ENCODE assay signal across 7 mouse cellular contexts in genomic region chr11:35933402-35934085, GRCm38 (mm10). TPM values are rescaled to one million over a fixed set of nuclear protein-coding genes. Genes with fewer than 3 reads are reported as not detected.
A peak's percentile ranks its signal among the peaks of the same experiment; 100 is the strongest.
DNase-seq lines count a peak whose midpoint lies in the region; ATAC-seq lines count a peak whose summit lies in the region.

No protein-coding gene starts in this region.

- H3K4me1 ChIP-seq in forebrain, embryonic 11.5 days (replicated peaks; ENCODE audit: control insufficient read depth, insufficient read depth, low read length): peaks cover 12% of the 10 kb centered on the region; the same call in 1 of the 2 replicates
- no peaks in the 10 kb centered on the region for H3K4me1 ChIP-seq in stomach, embryonic 14.5 days (ENCODE audit: control insufficient read depth, insufficient read depth, low read length)

- ATAC-seq in forebrain, embryonic 11.5 days (replicated peaks; ENCODE audit: low FRiP score): peak; percentile 73
- 0 out of 2 replicates have a peak, but pooled peaks have one; percentile 19 for ATAC-seq in stomach, embryonic 14.5 days (ENCODE audit: insufficient number of reproducible peaks, insufficient read depth, low FRiP score, low read depth)

- WGBS in forebrain, embryonic 11.5 days: 4% methylated on average over 14 of the region's 14 CpGs
- 33% methylated on average over 14 of the region's 14 CpGs for WGBS in stomach, embryonic 14.5 days

- 0 out of 2 replicates have a peak overlapping the region, but pooled peaks have one; percentile 4 for H3K27ac ChIP-seq in forebrain, embryonic 11.5 days (ENCODE audit: low read depth, low read length)
- no peak overlapping the region for H3K27ac ChIP-seq in stomach, embryonic 14.5 days (ENCODE audit: low read length)

- H3K4me3 ChIP-seq in forebrain, embryonic 11.5 days (ENCODE audit: low read depth, low read length): no peak overlapping the region
- H3K4me3 ChIP-seq in stomach, embryonic 14.5 days (ENCODE audit: low read depth, low read length): no peak overlapping the region

- DNase-seq in ovary, postnatal 36 days (ENCODE audit: low spot score): peak; percentile 13
- no peak for DNase-seq in ovary, postnatal 10 days (ENCODE audit: low spot score)
- peak; percentile 61 for DNase-seq in forebrain, embryonic 11.5 days (ENCODE audit: low spot score)
- DNase-seq in left cerebral cortex, postnatal 4 days: peak; percentile 53
- DNase-seq in spleen, postnatal 10 days (ENCODE audit: low spot score in 2 of 2): no peak
- DNase-seq in urinary bladder, adult 2 months (ENCODE audit: low spot score): no peak

- peak overlapping the region; percentile 31; the same call in 1 of the 2 replicates for H3K4me2 ChIP-seq in forebrain, embryonic 11.5 days (ENCODE audit: low read depth, low read length, severe bottlenecking)
- no peak overlapping the region for H3K4me2 ChIP-seq in stomach, embryonic 14.5 days (replicated peaks; ENCODE audit: low read depth, low read length)

- intact Hi-C loops in left cerebral cortex, postnatal 4 days (cut with DNase I): no loop called here

- H3K27me3 ChIP-seq in forebrain, embryonic 11.5 days (ENCODE audit: control insufficient read depth, insufficient read depth, low read length): no peaks in the 10 kb centered on the region
- H3K27me3 ChIP-seq in stomach, embryonic 14.5 days (ENCODE audit: control insufficient read depth, insufficient read depth, low read length): no peaks in the 10 kb centered on the region

- no peaks in the 10 kb centered on the region for H3K9me3 ChIP-seq in forebrain, embryonic 11.5 days (ENCODE audit: control insufficient read depth, low read length)
- no peaks in the 10 kb centered on the region for H3K9me3 ChIP-seq in stomach, embryonic 14.5 days (ENCODE audit: control insufficient read depth, low read depth, low read length)

- H3K9ac ChIP-seq in forebrain, embryonic 11.5 days (ENCODE audit: low read length): peak overlapping the region; percentile 16
- H3K9ac ChIP-seq in stomach, embryonic 14.5 days (replicated peaks; ENCODE audit: low read depth, low read length): no peak overlapping the region

- no peaks in the 10 kb centered on the region for H3K36me3 ChIP-seq in forebrain, embryonic 11.5 days (ENCODE audit: control insufficient read depth, insufficient read depth, low read length)
- H3K36me3 ChIP-seq in stomach, embryonic 14.5 days (ENCODE audit: control insufficient read depth, insufficient read depth, low read length): no peaks in the 10 kb centered on the region

RNA-seq across cellular contexts. Expression of gene Wwc1, which starts 46.8 kb away (rescaled TPM):
- 10.6 and 15.9 TPM in 2 replicates for polyA plus RNA-seq in forebrain, embryonic 11.5 days (2014; fragmentation: Nextera tagmentation; extraction: Ambion mirVana)
- 100 to 1,000 TPM; 106 to 129 TPM for total RNA-seq in left cerebral cortex, postnatal 4 days (2021)
- polyA plus RNA-seq in stomach, embryonic 14.5 days (2014; fragmentation: Nextera tagmentation; extraction: Ambion mirVana): 6.8 and 7.0 TPM in 2 replicates
- 33.7 and 34.0 TPM in 2 replicates for polyA plus RNA-seq in urinary bladder, adult 2 months (2012; rRNA removed)

Comparison
In these comparisons a context has a peak if more than half of its experiments do, and no peak if none do; other contexts are left out.
1. DNase-seq: peak in ovary, postnatal 36 days (single experiment), forebrain, embryonic 11.5 days (single experiment) and left cerebral cortex, postnatal 4 days (single experiment); none in ovary, postnatal 10 days (single experiment), spleen, postnatal 10 days (0 of 2) and urinary bladder, adult 2 months (single experiment).